Mouse (Mus musculus): Measurements from ENCODE around the gene Ccl4.

Gene Ccl4

DNA sequence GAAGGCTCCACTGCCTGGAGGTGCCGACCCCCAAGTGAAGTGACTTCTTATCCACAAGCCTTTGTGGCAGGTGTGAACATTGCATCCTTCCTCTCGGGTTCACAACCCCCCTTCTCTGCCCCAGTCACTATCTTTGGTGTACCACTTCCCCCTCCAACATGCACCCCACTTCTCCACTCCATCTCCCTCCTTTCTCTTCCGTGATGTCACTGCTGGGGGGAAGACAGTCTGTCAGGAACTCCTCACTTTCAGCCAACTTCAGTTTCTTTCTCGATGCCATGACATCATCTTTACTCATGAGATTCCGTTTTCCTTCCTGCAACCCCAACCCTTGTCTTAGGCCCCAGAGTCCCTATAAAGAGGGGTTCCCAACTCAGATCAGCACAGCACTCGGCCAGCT lies at the start of gene Ccl4:
TSS of gene Ccl4 (plus strand) at position 381 of the 400 bp plus-strand sequence.
- DNase-seq (ENCODE audit: low spot score in 2 of 2), result no peak

DNA sequence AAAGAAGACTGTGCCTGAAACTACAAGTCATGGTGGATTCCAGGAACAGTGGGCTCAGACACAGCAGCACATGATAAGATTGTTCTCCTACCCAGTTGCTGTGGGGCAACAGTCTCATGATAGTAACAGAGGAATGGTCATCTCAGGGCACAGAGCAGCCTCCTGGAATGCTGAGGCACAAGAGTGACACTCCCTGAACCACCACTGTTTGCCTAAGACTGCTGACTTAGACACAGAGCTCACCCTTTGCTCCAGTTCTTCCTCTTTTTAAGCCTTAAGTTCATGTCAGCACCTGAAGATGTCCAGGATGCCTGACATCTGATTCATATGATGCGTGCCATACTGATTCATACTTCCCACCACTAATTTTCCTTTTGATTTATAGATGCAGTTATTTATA lies 45.8 kb upstream of the Ccl4 start:
- DNase-seq (ENCODE audit: low spot score in 2 of 2), result no peak

GRCm38 (mm10) chr11:83618238-83618637 lies 44.1 kb upstream of the Ccl4 start:
- DNase-seq (ENCODE audit: low spot score in 2 of 2), result no peak

- DNase-seq (ENCODE audit: low spot score in 2 of 2), result no peak
Measured at GRCm38 (mm10) chr11:83619037-83619436, 43.3 kb upstream of the Ccl4 start.

DNA sequence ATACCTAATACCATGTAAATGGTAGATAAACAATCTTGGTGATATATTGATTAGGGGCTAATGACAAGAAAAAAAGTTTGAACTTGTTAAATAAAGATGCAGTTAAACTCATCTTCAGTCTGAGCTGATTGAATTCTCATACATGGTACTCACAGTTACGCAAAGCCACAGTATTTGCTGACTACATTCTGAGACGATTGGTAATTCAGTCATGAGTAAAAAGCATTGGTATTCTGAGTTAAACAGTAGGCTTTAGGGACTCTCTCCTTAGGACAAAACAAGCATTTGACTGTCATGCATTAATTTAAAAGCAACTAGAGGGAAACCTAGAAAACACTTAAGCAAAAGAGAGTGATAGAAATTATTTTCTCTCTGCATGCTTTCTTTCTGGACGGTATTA lies 38.8 kb upstream of the Ccl4 start:
- DNase-seq (ENCODE audit: low spot score in 2 of 2), result no peak

DNA sequence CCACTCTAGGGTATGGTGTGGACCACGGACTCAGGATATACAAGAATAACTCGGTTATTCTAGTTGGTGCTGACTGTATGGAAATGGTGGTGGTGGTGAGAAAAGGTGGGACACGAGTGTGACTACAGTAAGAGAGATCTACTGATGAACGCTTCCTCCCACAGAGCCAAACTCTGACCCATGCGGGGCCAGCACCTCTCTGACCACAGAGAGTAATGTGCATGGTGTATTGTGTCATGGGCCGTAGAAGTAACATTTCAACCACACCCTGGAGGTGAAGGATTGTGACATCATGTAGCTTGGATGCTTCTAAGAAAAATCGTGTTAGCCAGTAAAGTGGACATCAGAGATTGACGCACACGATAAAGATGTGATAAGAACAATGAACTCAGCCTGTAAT lies 33.6 kb upstream of the Ccl4 start:
- DNase-seq (ENCODE audit: low spot score in 2 of 2), result no peak

- no peak for DNase-seq (ENCODE audit: low spot score in 2 of 2)
Measured at GRCm38 (mm10) chr11:83630630-83631029, 31.8 kb upstream of the Ccl4 start.

DNA sequence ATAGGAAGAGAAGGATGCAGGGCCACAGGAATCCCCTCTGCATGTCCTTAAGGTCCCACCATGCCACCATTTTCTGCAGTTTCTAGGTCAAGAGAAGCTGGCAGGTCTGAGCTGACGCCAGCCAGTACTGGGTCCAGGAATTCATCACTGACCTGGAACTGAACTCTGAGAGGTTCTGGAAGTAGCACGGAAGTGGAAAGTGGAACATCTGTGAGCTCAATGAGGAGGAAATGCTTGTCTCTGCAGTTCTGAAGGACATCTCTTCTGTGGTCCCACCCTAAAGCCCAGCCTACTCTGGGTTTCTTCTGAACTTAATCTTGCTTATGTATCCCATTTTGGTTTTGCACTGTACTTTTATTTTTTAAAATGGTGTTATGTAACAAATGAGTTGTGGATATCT lies 31.3 kb upstream of the Ccl4 start:
- no peak for DNase-seq (ENCODE audit: low spot score in 2 of 2)

- no peak for DNase-seq (ENCODE audit: low spot score in 2 of 2)
Measured at GRCm38 (mm10) chr11:83632744-83633143, 29.6 kb upstream of the Ccl4 start.

- DNase-seq (ENCODE audit: low spot score in 2 of 2), result no peak
Measured at GRCm38 (mm10) chr11:83634425-83634824, 28.0 kb upstream of the Ccl4 start.

GRCm38 (mm10) chr11:83634898-83635297 lies 27.5 kb upstream of the Ccl4 start:
- no peak for DNase-seq (ENCODE audit: low spot score in 2 of 2)

DNA sequence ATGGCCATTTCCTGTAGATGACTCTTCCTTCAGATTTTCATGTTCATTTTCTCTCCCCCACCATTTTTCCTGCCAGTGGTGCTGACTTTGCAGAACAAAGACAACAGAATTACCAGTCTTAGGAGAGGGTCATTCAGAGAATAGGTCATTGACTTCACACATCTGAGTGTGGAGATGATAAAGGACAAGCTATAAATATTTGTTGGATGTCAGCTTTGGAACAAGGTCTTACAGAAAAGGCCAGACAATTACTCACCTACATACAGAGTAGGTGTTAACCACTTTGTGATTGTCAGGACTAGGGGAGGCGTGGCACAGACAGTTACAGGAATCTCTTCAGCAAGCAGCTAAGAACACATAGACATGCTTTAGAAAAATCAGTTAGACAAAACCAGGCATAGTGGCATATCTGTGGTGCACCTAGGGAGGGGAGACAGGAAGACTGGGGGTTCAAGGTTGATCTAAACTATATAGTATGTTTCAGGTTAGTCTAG lies 25.6 kb upstream of the Ccl4 start:
- DNase-seq (ENCODE audit: low spot score in 2 of 2), result no peak

DNA sequence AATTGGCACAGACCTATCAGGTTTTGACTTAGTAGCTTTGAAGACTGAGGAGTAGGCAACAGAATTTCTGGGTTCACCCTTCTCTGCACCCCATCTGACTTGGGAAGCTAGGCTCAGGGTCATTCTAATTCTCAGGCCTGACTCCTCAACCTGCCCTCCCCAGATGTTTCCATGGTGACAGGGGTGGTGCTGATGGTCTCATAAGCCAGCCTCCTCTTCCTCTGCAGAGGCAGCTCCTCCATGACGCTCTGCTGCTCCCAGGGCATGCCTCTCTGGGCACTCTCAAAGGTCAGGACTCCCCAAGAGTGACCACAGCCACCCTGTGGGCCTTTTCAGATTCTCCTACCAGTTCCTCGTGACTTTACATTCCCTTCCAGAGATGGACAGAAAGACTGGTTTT lies 23.4 kb upstream of the Ccl4 start:
- DNase-seq (ENCODE audit: low spot score in 2 of 2), result no peak

- no peak for DNase-seq (ENCODE audit: low spot score in 2 of 2)
Measured at GRCm38 (mm10) chr11:83639533-83639932, 22.9 kb upstream of the Ccl4 start.

DNA sequence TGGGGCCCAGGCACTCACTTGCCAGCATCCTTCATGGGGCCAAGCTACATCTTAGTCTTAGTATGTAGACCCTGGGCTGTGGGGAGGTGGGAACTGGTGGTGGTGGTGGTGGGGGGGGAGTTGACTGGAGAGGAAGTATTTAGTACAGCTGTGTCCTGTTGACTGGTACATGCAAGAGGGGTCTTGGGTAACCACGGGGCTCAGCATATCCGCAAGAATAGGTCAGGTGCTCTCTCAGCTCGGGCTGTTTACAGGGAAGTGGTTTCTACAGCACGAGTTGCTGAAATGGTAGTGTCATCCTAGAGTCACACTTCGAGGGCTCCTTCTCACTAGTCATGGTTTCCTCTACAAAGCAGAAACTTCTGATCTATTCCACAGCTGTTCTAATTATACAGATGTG lies 22.2 kb upstream of the Ccl4 start:
- DNase-seq (ENCODE audit: low spot score in 2 of 2), result no peak

DNA sequence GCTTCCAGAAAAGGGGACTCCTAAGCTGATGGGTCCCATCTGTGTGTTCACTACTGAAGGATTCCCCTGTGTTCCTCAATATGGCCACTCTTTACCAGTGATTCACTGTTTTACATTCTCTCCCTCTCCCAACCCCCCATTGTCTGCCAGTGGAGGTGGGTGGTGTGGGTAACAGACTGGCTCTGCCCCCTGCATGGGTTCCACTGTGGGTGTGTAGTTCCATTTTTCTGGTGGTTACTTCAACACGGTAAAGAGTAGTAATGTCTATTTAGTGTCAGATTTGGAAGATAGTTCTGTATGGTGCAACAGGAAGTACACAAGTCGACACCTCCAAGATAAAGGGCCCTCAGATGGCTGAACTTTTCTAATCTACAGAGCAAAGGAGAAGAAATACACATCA lies 21.2 kb upstream of the Ccl4 start:
- DNase-seq (ENCODE audit: low spot score in 2 of 2), result no peak

DNA sequence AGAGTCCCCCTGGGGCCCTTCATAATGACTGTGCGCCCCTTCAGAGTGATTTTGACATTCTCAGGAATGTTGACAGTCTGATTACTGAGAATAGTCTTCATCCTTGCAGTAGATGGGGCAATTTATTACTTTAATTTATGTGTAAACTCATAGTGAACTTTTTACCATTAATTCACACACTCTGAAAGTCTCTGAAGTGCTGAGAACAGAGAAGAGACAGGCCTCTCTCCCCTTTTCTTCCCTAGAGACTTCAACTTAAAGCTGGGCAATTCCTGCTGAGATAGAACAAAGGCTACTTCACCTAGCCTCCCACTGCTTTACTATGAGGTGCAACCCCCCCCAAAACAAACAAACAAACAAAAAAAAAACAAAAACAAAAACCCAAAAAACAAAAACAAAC lies 16.9 kb upstream of the Ccl4 start, which contains the start of gene Rpl9-ps1:
TSS of gene Rpl9-ps1 (minus strand) at position 101 of the 400 bp plus-strand sequence.
- DNase-seq (ENCODE audit: low spot score in 2 of 2), result no peak

DNA sequence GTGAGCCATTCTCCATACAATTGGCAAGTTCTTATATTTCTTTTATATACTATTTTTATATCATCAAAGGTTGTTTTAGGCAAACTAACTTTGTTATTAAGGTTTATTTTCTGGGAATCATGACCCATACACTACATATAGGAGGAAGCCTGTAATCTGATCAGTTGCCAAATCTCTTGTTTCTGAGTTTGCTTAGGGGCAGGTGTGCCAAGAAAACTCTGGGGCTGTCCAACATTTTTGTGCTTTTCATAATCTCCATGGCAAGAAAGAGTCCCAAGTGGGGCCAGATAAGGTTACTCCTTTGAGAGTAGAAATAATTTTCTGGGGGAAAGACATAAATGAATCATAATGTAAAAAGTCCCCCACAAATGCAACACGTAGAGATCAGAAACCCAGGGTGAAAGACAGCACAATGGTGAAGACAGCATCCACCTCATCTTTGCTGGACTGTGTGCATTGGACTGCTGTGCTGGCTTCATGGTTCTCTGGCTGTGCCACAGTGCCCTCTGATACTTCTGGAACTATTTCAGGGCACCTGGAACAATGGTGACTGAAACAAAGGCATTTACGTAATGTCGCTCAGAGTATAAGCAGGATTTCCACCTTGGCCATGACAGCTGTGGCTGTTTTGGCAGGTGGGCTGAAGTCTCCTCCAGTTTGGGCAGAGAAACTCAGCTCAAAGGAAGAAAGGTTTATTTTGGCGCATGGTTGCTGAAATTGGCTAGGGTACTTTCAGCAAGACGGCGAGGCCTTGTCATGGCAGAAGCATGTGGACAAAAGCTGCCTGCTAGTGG lies 15.8 kb upstream of the Ccl4 start:
- no peak for DNase-seq (ENCODE audit: low spot score in 2 of 2)

GRCm38 (mm10) chr11:83649305-83649841 lies 13.0 kb upstream of the Ccl4 start, which contains the start of gene Ccl3:
Gene Ccl3 (minus strand): TSS chr11:83649355.
- DNase-seq (ENCODE audit: low spot score in 2 of 2), result no peak

GRCm38 (mm10) chr11:83654606-83655005 lies 7.8 kb upstream of the Ccl4 start:
- no peak for DNase-seq (ENCODE audit: low spot score in 2 of 2)

- no peak for DNase-seq (ENCODE audit: low spot score in 2 of 2)
Measured at GRCm38 (mm10) chr11:83657508-83657907, 4.9 kb upstream of the Ccl4 start.

DNA sequence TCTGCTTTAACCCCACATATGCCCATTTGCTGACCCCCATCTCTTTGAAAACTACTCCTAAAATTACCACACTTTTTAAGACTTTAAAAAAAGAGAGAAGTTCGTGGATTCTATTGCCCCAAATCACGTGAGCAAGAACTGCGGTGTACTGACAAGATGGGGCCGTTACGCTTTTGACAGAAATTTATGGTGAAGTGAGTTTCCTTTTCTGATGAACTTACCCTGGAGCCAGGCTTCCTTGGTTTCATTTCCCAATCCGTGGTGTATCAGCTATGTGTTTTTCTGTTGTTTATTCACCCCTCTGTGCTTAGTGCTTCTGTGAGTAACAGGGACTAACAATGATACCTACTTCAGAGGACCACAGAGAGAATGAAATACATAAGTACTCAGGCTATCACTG lies 3.6 kb upstream of the Ccl4 start:
- no peak for DNase-seq (ENCODE audit: low spot score in 2 of 2)

GRCm38 (mm10) chr11:83663532-83663931 lies 1.1 kb downstream of the Ccl4 start:
- DNase-seq (ENCODE audit: low spot score in 2 of 2), result no peak

All from frontal cortex, postnatal 36 days (tissue).